Mouse (Mus musculus) ES-CJ7 (cell line): ENCODE data around the gene Pck1.
"Not testable (repeated sequence)": the region's sequence is repeated elsewhere in the genome, so short reads cannot be mapped to it uniquely, and the experiment has no call there.

Source experiments
- DNase-seq: peaks from one replicate; pipeline ENCODE4 v3.0.0; 2011; ENCODE audit warnings: low read depth, low spot score

The Pck1 gene

DNA sequence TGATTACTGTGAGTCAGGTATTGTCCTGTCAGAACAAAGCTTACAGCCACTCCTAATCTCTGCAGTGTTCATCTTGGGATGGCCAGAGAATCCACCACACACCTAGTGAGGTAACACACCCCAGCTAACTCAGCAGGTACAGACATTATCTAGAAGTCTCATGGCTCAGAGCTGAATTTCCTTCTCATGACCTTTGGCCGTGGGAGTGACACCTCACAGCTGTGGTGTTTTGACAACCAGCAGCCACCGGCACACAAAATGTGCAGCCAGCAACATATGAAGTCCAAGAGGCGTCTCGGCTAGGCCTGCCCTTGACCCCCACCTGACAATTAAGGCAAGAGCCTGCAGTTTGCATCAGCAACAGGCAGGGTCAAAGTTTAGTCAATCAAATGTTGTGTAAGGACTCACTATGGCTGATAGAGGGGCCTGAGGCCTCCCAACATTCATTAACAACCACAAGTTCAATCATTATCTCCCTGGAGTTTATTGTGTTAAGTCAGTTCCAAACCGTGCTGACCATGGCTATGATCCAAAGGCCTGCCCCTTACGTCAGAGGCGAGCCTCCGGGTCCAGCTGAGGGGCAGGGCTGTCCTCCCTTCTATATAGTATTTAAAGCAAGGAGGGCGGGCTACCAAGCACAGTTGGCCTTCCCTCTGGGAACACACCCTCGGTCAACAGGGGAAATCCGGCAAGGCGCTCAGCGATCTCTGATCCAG, at the start of gene Pck1:
TSS of gene Pck1 (plus strand) at position 613 of the 716 bp plus-strand sequence.
- DNase-seq: no peak

DNA sequence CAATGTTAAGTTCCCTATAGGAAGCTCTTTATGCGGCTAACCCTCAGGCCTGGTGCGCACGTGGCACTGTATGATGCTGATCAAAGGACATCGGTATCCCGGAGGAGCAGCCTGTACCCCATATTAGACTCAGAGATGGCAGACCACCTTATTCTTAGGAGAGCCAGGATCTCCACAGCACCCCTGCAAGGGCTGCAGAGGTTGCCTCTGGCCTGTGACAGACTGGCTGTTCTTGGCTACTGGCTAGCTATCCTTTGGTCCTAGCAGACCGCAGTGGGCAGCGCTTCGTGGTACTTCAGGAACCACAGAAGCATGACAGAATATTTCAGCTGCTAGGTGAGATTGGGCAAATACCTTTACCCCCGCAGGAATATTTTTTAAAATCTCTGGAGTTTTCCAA, 46.4 kb upstream of the Pck1 start:
- no peak for DNase-seq

DNA sequence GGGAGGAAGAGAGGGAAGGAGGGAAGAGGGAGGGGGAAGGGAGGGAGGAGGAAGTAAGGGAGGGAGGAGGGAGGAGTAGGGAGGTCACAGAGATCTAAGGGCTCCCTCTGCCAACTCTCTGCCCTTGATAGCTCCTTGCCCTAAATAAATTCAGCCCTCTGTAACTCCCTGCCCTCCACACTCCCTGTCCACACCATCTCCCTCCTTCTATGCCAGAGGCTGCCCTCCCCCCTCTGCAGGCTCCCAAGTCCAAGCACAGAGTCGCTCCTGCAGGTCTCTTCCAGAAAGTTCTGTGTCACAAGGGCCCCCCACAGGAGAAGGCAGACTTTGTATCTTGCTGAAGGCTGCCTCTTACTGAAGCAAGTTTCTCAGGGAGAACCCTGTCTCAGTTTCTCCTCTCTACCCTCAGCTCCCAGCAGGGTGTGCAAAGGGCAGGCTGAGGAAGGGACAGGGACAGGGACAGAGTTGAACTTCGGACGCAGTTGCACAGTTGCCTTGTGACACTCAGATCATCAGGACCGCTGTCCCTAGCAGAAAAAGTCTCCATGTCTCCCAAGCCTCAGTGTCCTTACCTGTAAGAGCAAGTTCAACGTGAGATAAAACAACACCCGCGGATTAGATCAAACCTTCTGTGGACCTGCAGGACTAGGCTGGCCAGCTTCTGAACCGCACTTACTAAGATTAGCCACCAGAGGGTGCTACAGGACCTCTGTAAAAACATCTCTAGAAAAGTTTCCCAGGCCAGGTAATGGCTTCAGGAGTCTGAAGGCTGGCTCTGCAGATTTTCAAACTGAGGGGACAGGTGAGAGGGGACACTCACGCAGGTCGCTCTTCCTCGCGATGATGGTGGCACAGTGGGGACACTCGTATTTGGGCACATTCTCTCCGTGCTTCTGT, 45.7 kb upstream of the Pck1 start:
- peak; percentile 74 for DNase-seq

DNA sequence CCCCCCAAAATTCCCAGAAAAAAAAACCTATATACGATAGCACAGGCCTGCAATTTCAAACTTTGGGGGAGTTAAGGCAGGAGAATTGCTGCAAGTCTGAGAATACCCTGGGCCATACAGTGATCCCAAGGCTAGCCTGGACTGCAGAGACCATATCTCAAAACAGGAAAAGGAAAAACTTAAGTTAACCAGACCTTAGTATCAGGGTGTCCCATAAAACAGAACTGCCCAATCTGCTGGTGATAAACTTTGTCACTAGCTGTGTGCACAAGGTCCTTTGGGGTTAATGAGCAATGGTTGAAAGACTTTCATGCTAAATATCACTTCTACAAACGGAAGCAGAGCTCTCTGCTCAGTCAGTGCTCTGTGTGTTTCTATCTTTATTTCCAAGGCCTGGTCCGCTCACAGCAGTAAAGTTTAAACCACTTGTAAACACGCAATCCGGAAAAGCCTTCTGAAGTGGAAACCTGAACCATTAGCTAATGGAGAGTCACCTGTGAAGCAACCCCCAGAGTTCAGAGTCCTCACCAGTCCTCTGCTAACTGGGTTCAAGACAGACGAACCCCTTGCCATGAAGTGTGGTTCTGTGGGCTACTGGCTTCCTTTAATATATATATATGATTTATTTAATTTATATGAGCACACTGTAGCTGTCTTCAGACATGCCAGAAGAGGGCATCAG, 44.2 kb upstream of the Pck1 start:
- DNase-seq: no peak

DNA sequence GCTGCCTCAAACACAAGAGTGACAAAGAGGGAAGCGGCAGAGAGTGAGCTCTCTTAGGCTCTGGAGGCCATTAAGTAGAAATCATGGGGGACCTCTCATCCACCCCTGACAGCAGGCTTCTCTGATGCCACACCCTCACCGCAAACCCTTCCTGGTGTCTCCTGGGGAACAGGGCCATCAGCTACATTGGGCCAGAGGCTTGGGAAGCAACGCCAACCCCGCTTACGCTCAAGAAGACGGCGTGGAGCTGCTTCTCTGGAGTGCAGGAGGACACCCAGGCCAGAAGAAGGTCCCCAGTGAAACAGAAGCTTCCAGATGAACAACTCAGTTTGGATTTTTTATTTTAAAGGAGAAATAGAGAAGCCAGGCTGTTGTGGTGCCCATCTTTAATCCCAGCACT, 43.3 kb upstream of the Pck1 start:
- DNase-seq: no peak

DNA sequence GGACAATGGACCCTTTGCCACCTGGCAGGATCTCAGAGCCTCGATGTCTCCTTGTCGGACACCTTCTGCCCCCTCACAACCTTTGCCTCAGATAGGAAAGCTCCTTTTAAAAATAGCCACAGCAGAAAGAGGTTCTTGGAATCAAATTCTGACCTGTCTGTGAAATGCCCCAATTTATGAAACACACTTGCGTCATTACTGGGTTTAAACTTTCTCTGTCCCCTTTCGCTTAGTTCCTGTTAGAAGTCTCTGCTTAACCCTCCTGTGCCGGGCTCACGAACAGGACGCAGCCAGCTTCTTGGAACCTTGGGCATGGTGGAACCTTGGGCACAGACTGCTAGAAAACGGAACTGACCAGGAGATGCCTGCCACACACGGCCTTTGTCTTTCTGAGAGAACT, 42.3 kb upstream of the Pck1 start:
- no peak for DNase-seq

DNA sequence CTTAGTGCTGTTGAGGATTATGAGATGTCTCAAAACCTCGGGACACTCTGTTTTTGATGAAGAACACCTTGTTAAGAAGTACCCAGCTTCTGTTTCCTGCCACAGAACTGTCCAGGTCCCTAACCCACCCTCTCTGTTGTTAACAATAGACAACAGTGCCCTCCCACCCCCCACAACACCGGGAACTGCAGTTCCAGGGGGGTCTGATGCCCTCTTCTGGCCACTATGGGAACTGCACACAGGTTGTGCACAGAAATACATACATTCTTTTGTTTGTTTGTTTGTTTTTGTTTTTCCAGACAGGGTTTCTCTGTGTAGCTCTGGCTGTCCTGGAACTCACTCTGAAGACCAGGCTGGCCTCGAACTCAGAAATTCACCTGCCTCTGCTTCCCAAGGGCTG, 39.1 kb upstream of the Pck1 start:
- not testable (repeated sequence) for DNase-seq

DNA sequence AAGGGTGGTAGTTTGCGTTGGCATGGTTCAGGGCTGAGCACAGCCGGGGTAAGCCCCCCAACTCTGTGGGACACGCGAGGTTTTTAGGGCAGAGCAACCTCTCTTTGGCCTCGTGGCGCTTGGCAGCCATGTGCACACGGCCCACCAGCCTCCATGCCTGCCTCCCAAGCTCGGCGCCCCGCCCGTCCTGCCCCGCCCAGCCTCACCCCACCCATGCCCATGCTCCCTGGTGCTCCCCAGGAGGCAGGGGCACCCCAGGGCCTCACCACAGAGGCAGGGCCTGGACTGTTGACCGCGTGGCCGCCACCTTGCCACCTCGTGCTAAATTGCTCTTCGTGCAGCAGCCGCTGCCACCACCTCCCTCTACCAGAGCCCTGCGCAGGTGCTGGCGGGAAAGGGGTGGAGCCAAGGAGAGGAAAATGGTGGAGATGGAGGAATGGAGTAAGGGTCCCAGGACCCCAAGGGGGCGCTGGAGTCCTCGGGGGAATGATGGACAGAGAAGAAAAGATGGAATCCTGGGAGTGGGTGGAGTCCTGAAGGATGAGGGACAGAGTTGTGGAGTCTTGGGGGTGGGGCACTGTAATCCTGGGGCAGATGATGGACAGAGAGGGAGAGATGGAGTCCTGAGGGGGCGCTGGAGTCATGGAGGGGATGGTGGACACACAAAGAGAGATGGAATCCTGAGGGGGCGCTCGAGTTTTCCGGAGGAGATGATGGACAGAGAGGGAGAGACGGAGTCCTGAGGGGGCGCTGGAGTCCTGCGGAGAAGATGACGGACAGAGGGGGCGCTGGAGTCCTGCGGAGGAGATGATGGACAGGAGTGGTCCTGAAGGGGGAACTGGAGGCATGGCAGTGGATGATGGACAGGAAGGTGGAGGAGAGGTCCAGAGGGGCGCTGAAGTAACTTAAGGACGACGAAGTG, 33.6 kb upstream of the Pck1 start, which contains the start of gene Ctcfl:
TSS of gene Ctcfl (minus strand) at position 503 of the 922 bp plus-strand sequence.
- peak; percentile 56 for DNase-seq

DNA sequence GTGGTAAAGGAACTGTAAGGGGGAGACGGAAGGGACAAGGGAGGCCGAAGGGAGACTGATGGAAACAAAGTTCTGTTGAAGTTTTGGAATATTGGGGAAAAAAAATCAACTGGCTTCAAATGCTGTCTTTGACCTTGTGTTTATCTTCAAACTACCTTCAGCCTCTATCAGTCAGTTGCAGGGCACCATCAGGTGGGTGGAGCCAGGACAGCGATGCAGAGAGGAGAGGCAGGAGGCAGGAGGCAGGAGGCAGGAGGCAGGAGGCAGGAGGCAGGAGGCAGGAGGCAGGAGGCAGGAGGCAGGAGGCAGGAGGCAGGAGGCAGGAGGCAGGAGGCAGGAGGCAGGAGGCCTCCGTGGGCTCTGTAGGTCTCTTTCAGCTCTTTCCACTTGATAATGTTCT, 32.7 kb upstream of the Pck1 start:
- DNase-seq: not testable (repeated sequence)

DNA sequence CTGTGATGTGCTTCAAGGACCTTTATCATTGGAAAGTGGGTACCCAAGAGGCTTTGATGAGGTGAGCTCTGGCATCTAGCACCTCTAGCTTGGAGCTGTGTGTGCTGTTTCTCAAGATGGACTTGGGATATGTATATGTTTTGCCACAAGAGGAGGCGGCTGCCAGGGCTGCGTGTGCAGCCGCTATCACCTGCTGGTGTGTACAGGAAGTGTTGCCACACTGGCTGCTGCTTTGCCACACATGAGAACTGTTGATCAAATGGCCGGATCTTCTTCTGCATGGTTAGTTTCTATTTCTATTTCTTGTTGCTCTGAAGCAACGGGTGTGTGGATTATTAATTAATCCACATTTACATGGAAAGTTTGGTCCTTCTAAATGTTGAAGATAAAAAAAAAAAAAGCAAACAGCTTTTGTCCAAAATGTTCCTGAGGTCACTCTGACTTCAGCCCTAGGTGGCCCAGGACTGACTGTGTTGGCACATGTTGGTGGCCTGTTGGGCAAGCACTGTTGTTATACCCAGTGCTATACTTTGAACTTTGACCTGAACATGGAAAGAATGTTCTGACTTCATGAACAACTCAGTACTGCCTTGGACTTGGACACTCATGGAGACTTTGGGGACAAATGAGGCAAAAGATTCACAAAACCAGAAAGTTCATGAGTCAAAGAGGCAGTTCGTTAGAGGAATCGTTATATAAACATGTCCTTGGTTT, 28.7 kb upstream of the Pck1 start:
- no peak for DNase-seq

DNA sequence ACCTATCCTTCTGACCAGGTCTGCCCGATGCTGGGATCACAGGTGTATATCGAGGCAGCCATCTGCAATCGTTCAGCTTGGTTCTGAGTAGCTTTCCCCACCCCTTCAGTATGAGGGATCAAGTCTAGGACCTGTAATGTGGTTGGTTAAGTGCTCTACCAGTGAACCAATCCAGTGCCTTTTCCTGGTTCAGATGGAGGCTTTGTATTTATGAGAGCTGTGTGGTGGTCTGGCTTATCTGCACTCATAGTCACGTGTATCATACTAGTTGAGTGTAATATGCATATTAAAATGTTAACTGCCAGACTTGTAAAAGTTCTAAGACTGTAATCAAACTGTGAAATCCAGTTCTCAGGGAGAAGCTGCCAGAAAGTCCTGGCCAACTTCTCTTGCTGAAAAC, 26.5 kb upstream of the Pck1 start:
- no peak for DNase-seq

DNA sequence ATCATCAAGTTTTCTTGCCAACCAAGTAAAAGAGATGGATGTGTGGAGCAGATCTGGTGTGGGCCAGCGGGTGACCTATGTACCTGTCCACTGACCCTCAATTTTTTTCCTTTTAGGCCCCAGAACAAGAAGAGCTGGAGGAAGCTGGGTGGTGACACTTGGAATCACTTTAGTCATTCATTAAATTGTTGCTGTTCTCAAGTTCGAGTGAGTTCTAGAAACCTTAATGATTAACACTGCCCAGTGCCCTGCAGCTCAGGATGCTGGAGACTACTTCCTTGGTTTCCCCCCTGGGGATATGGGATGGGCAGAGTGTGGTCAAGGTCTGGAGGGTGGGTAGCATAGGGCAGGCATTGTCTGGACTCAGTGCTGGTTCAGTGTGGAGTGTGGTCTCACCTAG, 23.7 kb upstream of the Pck1 start:
- no peak for DNase-seq

DNA sequence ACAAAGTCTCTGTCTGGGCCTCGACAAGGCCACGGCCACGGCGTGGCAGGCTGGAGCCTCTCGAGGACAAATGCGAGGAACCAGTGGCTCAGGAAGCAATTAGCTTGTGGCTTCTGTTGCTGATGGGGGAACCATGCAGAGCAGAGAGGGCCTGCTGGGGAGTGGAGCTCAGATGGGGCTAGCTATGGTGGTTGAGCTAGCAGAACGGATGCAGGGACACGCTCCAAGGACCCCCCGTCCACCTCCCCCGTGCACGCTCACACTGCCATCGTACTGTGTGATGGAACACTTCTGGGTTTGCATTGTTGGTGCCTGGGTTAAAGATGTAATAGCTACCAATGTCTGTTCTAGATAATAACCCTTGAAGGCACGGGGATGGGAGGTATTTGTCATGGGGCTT, 20.6 kb upstream of the Pck1 start:
- DNase-seq: no peak

DNA sequence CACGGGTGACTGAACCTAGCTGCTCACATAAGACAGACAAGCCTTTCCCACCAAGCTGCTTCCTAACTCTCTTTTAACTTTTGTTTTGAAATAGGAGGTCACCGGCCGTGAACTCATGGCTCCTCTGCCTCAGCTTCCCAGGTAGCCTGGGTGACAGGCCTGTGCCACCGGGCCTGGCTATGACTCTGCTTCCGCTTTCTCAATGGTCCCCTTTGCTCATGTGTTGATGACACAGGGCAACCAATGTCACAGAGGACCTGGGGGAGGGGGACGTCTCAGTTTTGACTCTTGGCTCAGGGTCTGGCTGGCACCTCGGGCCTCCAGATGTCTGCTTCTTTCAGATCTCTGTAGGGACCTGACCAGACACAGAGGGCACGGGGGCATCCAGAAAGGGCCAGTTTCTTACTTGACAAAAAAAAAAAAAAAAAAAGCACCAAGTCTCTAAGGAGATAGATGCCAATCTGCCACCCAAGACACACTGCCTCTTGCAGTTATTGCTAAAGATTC, 20.0 kb upstream of the Pck1 start:
- DNase-seq: no peak

DNA sequence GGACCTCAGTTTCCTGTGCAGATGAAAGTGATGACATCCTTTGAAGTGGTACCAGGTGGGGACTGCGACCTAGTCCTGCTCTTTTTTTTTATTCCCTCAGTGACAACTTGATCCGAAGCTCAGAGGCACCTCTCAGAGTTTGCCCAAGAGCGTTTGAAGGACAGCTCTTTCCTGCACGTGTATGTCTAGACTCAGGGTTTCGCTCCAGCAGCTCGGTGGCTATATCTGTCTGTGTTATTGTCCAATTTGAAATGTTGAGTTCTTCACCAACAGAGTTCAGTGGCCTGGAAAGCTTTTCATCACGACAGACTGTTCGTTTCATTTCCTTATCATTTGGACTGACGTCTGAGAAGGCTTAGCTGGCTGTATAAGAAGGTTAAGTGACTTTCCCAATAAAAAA, 18.2 kb upstream of the Pck1 start:
- DNase-seq: no peak

DNA sequence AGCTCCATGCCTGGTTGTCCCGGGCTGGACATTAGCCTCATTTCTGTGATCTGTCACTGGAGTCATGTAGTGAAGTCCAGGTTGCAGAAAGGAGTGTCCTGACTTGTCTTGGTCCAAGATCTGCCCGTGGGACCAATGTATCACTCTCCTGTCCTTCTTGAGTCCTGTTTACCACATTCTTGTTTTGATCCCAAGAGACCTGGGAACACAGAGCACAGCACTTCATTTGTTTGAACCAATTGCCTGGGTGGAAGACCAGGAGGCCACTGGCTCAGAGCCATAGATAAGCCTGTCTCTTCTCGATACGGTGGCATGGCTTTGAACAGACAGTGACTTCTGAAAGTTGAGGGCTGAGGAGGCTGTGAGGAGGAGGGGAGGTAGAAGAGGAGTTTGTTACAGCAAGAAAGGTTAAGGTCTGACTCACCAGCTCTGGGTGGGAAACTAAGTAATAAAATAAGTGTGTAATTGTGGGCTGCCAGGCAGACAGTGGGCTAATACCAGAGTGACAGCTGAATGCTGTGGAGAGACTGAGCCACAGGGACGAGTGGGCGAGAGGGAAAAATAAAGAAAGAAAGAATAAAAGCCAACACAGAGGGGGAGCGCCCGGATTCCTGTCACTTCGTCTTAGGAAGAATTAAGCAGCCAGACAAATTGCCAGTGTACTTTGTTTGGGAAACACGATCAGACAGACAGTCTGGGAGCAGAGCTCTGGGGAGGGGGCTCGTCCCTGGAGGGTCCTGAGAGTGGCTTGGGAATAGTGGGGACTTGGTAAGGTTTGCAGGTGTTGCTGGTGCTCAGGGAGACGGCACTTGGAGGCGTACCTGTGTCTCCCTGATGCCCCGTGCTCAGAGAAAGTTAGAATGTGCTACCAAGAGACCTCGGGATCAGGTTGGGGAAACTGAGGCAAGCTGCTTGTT, 14.3 kb upstream of the Pck1 start:
- no peak for DNase-seq

DNA sequence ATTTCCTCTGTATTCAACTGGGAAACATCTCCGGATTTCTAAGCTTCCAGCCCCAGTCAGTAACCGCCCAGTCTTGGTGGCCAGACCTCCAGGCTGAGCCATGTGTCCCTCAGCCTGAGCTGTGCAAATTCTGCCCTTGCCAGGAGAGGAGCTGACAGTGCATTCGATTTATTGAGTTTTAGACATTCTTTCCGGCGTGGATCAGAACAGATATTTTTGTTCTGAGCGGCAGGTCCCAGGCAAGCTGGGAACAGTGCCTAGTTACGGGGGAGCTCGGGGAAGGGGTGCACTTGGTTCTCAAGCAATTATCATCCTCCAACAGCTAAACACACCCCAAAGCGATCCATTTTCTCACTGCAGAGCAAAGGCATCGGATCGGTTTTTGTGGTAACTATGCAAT, 9.2 kb upstream of the Pck1 start:
- DNase-seq: no peak

DNA sequence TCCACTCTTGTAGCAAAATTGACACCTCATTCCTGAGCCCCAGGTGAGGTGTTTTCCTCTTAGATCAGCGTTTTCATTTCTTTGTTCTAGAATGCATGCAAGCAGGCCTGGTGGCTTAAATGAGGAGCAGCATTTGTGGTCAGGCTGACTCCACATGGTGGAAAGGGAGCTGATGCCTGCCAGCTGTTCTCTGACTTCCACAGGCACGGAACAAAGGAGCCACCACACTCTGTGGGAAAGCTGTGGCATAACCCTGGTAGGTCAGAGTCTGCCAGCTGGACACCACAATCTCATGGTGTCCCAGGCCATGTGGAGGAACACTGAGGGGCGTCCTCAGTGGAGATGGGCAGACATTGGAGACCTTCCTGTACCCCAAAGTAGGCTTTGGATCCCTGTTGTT, 7.0 kb upstream of the Pck1 start:
- no peak for DNase-seq

DNA sequence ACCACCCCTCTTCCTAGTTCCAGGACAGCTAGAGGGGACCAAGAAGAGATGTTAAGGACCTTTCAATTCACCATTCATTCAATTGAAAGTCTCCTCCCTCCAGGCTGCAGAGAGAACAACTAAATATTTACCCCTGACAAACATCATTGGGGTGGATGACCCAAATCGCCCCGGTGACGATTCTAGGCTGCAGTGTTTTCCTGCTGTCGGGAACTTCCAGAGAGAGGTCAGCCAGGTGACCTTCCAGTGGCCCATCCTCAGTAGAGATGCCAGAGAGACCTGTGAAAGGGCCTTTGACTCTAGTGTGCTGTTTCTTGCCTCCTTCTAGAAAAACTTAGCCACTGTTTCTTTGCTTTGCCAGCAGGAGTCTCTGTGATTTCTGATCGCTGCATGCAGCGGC, 6.1 kb upstream of the Pck1 start:
- DNase-seq: no peak
